Mouse (Mus musculus): ENCODE results near the gene Jdp2. TPM values are rescaled to one million over a fixed set of nuclear protein-coding genes. Genes with fewer than 3 reads are reported as not detected.

Jdp2 gene
- total RNA-seq (2021): 10 to 100 TPM; 15.6 to 20.0 TPM
- long read RNA-seq, experiment 1, transcript Jdp2-201 (4 exons, 1,643 nt): major isoform, 24 of 30 reads
- long read RNA-seq, experiment 1, partial matches to known transcripts: 2 of 30 reads
- long read RNA-seq, experiment 1, other reads (novel, unspliced or antisense): 3 of 30 reads
- long read RNA-seq, experiment 2, transcript Jdp2-201 (4 exons, 1,643 nt): major isoform, 10 of 11 reads
- long read RNA-seq, experiment 2, partial matches to known transcripts: 0 of 11 reads
- long read RNA-seq, experiment 2, other reads (novel, unspliced or antisense): 0 of 11 reads

GRCm38 (mm10) chr12:85598611-85599477 lies at the start of gene Jdp2:
Gene Jdp2 (plus strand): TSS chr12:85599027.
- intact Hi-C loops (cut with DNase I): loop anchor here (2.0 kb wide), 1 partner anchor 66 kb away; no protein-coding TSS in a partner anchor
- peak; percentile 95 to 97 for DNase-seq

DNA sequence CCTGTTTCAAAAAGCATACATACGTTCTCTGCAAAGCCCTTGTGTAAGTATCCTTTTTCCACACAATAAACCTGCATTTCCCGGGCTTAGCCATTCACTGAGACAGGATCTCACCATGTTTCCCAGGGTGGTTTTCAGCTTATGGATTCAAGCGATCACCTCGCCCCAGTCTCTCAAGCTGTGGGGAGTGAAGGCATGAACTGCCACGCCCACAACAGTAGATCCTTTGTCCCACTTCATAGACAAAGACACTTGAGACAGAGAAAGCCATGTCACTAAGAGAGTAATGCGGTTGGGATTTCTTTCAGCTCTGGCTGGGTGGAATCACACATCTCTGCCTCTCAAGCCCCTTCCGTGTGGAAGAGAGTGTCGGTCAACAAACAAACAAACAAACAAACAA lies 49.2 kb upstream of the Jdp2 start:
- DNase-seq: no peak
- intact Hi-C loops (cut with DNase I): no loop called here

- intact Hi-C loops (cut with DNase I): no loop called here
- no peak for DNase-seq
Measured at GRCm38 (mm10) chr12:85550435-85550834, 48.4 kb upstream of the Jdp2 start.

DNA sequence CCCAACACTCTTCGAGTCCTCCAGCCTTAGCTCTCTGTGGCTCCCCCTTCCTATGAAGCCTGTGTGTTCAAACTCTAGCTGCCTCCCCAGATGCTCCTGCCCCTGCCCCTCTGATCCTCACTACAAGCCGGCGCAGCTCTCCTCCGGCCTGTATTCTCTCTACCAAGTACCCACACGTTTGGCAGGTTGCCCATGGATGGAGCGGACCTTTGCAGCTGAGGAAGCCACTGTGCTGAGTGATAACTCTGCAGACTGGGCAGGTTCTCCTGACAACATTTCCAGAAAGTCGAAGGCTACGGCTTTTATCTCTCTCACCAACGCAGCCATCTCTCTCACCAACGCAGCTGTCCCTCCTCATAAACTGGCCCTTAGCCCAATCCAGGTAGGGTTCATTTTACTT lies 39.5 kb upstream of the Jdp2 start:
- intact Hi-C loops (cut with DNase I): no loop called here
- DNase-seq: no peak

DNA sequence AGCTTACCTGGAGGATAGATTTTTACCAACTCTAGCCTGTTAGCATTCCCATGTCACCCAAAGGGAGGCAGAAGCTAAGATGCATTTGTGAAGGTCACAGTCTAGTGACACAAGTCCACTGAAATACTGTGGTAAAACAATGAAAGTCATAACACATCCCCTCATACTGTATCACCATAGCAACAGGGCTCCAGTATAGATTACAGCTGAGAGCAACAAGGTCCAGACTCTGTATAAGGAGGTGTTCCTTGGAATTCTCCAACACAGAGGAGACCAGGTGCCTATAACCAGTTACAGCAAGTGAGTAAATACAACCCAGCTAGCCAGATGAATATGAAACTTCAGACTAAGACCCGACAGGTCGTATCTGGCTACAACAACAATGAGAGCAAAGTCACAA lies 33.4 kb upstream of the Jdp2 start:
- no peak for DNase-seq
- intact Hi-C loops (cut with DNase I): no loop called here

GRCm38 (mm10) chr12:85568298-85568697 lies 30.5 kb upstream of the Jdp2 start:
- no peak for DNase-seq
- intact Hi-C loops (cut with DNase I): no loop called here

- DNase-seq: peak in 1 of 2 experiments; percentile 36
- intact Hi-C loops (cut with DNase I): no loop called here
Measured at GRCm38 (mm10) chr12:85569393-85570157, 29.3 kb upstream of the Jdp2 start.

DNA sequence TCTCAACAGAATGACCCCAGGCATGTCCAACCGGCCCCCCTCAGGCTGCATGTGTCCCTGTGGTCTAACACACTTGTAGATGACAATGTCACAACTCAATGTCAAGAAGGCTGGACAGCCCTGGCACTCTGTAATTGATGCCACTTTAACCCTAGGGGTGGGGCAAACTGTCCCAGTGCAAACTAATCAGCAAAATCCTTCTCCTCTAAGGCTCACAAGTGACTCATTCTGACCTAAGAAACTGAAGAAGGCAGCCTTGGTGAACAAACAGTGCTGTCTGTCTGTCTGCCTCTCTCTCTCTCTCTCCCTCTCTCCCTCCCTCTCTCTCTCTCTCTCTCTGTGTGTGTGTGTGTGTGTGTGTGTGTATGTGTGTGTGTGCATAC lies 28.7 kb upstream of the Jdp2 start:
- no peak for DNase-seq
- intact Hi-C loops (cut with DNase I): no loop called here

- intact Hi-C loops (cut with DNase I): no loop called here
- peak; percentile 34 to 50 for DNase-seq
Measured at GRCm38 (mm10) chr12:85571312-85571711, 27.5 kb upstream of the Jdp2 start.

DNA sequence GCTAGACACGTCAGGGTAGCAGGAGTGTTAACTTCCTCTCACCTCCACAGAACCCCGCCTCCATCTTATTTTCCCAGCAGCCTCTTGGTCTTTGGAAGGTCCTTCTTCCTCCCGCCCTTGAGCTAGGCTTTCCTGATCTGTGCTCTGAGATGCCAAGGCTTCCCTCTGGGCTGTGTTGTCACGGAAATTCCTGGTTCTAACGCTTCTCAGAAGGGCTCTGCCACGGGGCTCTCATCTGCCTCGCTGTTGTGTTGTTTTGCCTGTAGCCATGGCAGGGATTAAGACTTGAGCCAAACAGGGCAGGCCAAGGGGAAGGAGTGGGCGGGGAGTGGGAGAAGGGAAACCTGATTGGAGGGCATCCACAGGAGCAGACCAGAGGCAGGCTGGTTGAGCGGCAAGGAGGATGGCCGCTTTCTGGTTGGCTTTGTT lies 26.8 kb upstream of the Jdp2 start:
- intact Hi-C loops (cut with DNase I): no loop called here
- peak; percentile 65 to 77 for DNase-seq

DNA sequence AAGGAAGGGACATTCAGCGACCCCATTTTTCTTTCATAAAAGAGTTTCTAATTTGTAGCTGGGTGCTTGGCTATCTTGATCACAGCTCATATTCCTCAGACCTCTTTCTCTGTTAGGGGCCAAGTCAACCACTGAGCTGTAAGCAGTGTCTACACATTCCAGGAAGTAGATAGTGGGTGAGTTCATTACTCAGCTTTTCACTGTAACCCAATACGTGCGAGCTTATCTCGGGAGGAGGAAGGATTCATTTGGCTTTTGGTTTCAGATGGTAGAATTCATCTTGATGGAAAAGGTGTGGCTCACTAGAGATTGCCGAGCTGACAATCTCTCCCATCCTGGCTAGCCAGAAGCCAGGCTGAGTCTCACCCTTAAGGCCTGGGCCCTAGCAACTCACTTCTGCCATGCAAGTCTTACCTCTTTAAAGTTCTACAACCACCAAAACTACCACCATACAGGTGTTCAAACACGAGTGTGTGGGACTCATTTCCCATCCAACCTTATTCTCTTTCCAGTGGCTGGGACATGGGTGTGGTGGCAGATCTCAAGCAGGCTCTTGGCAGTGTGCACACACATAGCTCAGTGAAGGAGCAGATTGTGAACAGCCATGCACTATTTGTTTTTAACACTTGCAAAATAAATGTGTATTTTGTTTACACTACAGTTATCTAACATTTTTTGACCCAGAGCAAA lies 23.9 kb upstream of the Jdp2 start:
- intact Hi-C loops (cut with DNase I): no loop called here
- no peak for DNase-seq

- no peak for DNase-seq
- intact Hi-C loops (cut with DNase I): no loop called here
Measured at GRCm38 (mm10) chr12:85575496-85575840, 23.4 kb upstream of the Jdp2 start.

DNA sequence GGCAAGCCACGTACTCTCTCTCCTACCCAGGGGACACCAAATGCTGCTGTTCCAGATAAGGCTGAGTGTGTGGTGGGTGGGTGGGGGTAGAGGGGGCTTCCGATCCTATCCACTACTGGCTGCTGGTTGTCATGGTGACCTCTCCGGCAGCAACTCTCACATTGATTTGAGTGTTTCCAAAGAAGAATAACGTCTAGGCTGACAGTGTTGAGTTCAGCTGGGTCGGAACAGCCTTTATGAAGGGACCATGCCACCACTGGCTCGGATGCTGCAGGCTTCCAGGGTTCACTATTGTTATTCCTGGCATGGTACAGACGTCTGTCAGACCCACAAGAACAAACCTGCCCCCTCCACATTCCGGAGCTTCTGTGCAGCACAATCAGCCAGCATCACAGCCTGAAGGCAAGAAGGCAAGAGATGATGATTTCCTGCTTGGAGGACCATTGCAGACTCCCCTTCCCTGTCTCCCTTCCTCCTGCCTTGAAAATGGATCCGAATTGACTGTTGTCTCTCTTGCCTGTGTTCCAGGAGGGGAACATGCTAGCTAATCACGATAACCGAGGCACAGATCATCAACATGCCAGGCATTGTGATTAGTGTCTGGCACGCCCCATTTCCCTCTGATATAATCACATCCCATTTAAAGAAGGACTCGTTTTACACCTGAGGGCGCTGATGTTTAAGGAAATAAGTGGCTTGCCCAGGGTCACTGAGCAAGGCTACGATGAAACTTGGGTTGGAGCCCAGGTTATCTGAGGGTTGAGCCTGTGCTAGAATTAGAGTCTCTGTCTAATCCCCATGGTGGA lies 17.4 kb upstream of the Jdp2 start:
- DNase-seq: no peak
- intact Hi-C loops (cut with DNase I): no loop called here

GRCm38 (mm10) chr12:85582067-85582316 lies 16.8 kb upstream of the Jdp2 start:
- intact Hi-C loops (cut with DNase I): no loop called here
- DNase-seq: no peak

- intact Hi-C loops (cut with DNase I): no loop called here
- peak; percentile 57 for DNase-seq
Measured at GRCm38 (mm10) chr12:85585761-85586258, 13.0 kb upstream of the Jdp2 start.

DNA sequence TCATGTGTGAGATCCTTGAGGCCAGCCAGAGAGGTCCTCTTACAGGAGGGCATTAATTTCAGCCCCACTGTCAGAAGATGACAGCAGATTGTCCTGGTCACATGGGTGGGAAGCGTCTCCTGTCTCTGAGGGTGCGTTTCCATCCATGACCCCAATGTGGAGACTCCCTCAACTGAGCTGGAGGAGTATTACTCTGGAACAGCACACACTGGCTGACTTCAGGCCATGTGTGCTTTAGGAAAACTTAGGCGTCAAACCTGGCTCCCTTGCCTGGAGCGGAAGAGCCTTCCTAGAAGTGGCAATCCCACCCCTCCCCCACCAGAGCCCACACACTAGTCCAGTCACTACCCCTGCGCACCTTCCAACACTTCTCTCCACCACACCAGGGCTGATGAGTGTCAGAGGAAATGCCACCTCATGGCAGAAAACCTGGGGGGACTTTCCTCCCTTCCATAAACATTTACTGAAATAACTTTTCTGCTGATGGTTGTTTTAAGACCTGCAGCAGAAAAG lies 8.9 kb upstream of the Jdp2 start:
- no peak for DNase-seq
- intact Hi-C loops (cut with DNase I): no loop called here

DNA sequence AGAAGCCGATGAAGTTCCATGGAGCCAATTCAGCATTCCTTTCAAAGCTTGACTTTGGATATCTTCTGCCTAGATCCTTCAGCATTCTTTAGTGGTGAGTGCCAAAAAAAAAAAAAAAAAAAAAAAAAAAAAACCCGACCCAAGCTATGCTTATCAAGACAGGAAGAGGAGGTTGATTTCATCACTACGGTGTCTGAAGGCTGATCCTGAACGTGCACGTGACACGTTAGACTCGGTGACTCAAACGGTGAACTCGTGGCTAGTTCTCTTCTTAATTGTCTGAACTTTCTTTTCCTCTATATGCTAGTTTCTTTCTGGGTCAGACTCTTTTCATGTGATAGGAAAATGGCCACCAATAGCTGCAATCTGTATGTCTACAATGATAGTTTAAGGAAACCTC lies 5.9 kb upstream of the Jdp2 start:
- DNase-seq: no peak
- intact Hi-C loops (cut with DNase I): no loop called here

DNA sequence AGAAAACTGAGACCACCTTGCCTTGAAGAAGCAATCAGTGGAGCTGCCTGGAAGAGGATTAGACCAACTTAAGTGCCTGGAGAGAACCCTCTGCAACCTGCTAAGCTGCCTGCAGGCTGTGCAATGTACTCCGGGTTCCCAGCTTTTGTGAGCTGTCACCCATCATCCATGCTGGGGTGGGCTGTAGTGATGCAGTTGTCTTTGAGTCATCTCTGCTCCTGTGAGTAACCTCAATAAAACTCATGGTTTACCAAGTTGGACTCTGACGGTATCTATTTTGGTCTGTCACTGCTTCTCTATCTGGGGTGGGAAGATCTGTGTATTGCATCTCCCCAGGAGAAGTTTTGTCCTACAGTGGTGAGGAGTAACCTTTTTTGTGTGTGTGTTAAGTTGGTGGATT lies 4.4 kb upstream of the Jdp2 start:
- no peak for DNase-seq
- intact Hi-C loops (cut with DNase I): no loop called here

- intact Hi-C loops (cut with DNase I): loop anchor here (2.0 kb wide), 1 partner anchor 65 kb away; no protein-coding TSS in a partner anchor
- no peak for DNase-seq
Measured at GRCm38 (mm10) chr12:85598053-85598452, 774 bp upstream of the Jdp2 start.
